Mouse (Mus musculus) cortical plate, adult 2 months (tissue): ENCODE results near the gene Msantd3. TPM values are rescaled to one million over a fixed set of nuclear protein-coding genes. Genes with fewer than 3 reads are reported as not detected.
A peak's percentile ranks its signal among the peaks of the same experiment; 100 is the strongest.

Source experiments
- H3K27ac ChIP-seq: fragments of 200-500 bp; 2 replicates; pipeline ENCODE4 v1.5.1; 2012; ENCODE audit warnings: low read length, control low read depth, inconsistent platforms; ENCODE audit not compliant: insufficient read depth
- H3K4me1 ChIP-seq: fragments of 200-500 bp; 2 replicates; pipeline ENCODE4 v1.6.1; 2011; ENCODE audit warnings: low read length; ENCODE audit not compliant: control insufficient read depth, insufficient read depth
- H3K4me3 ChIP-seq: fragments of 200-500 bp; 2 replicates; pipeline ENCODE4 v1.5.1; 2011; ENCODE audit warnings: mild to moderate bottlenecking, low read length, control low read depth; ENCODE audit not compliant: insufficient read depth
- CTCF ChIP-seq: fragments of 200-500 bp; IDR thresholded peaks from 2 replicates; pipeline ENCODE4 v1.5.1; 2011; ENCODE audit warnings: mild to moderate bottlenecking, control low read depth, low read length; ENCODE audit not compliant: insufficient read depth; ENCODE audit errors: extremely low read depth
- POLR2A ChIP-seq: fragments of 200-500 bp; IDR thresholded peaks from 2 replicates; pipeline ENCODE4 v1.6.1; 2011; ENCODE audit warnings: mild to moderate bottlenecking, low read length, control low read depth; ENCODE audit not compliant: insufficient read depth; ENCODE audit errors: extremely low read depth
- polyA plus RNA-seq: library from polyadenylated mRNA; depleted of rRNA; stranded (reverse); fragments of >200 nt; gene quantifications from 2 replicates; pipeline ENCODE4 v1.2.3, GENCODE M21; 2012; rRNA removed

Gene Msantd3
- polyA plus RNA-seq, 1 experiment, result 23.9 TPM

- H3K4me1 ChIP-seq, result peaks cover 11% of the 10 kb centered on the region; the same call in 1 of the 2 replicates
- peak overlapping the region; percentile 86 for H3K27ac ChIP-seq
- TF ChIP-seq POLR2A (no peak), CTCF (no peak)
- H3K4me3 ChIP-seq, result no peak overlapping the region
Measured at GRCm38 (mm10) chr4:48588576-48588975, 48.8 kb downstream of the Msantd3 start.

- no peak for TF ChIP-seq POLR2A
- no peak for TF ChIP-seq CTCF
- no peak overlapping the region for H3K27ac ChIP-seq
- H3K4me3 ChIP-seq, result no peak overlapping the region
- peaks cover 13% of the 10 kb centered on the region; the same call in 1 of the 2 replicates for H3K4me1 ChIP-seq
Measured at GRCm38 (mm10) chr4:48590862-48591261, 51.1 kb downstream of the Msantd3 start.

- H3K4me3 ChIP-seq, result no peak overlapping the region
- peaks cover 13% of the 10 kb centered on the region; the same call in 1 of the 2 replicates for H3K4me1 ChIP-seq
- peak overlapping the region; percentile 51; the same call in 1 of the 2 replicates for H3K27ac ChIP-seq
- TF ChIP-seq POLR2A (no peak), CTCF (no peak)
Measured at GRCm38 (mm10) chr4:48591390-48591789, 51.7 kb downstream of the Msantd3 start.

- Histone ChIP-seq H3K4me3 (no peak overlapping the region), H3K27ac (peak overlapping the region; percentile 54; the same call in 1 of the 2 replicates), H3K4me1 (peaks cover 13% of the 10 kb centered on the region; the same call in 1 of the 2 replicates)
- TF ChIP-seq POLR2A (no peak), CTCF (no peak)
Measured at GRCm38 (mm10) chr4:48592328-48592727, 52.6 kb downstream of the Msantd3 start.

- TF ChIP-seq CTCF (no peak), POLR2A (no peak)
- no peak overlapping the region for H3K4me3 ChIP-seq
- 0 out of 2 replicates have a peak overlapping the region, but pooled peaks have one; percentile 54 for H3K27ac ChIP-seq
- H3K4me1 ChIP-seq, result peaks cover 14% of the 10 kb centered on the region
Measured at GRCm38 (mm10) chr4:48592844-48593243, 53.1 kb downstream of the Msantd3 start.

- TF ChIP-seq POLR2A (no peak), CTCF (no peak)
- Histone ChIP-seq H3K4me3 (no peak overlapping the region), H3K4me1 (peaks cover 15% of the 10 kb centered on the region), H3K27ac (no peak overlapping the region)
Measured at GRCm38 (mm10) chr4:48596111-48596510, 56.4 kb downstream of the Msantd3 start.

- Histone ChIP-seq H3K4me3 (no peak overlapping the region), H3K27ac (peak overlapping the region; percentile 55; the same call in 1 of the 2 replicates), H3K4me1 (peaks cover 9% of the 10 kb centered on the region)
- TF ChIP-seq CTCF (no peak), POLR2A (no peak)
Measured at GRCm38 (mm10) chr4:48605650-48606049, 65.9 kb downstream of the Msantd3 start.

GRCm38 (mm10) chr4:48609485-48609884, 69.8 kb downstream of the Msantd3 start:
- TF ChIP-seq CTCF (no peak), POLR2A (no peak)
- H3K27ac ChIP-seq, result no peak overlapping the region
- H3K4me3 ChIP-seq, result no peak overlapping the region
- H3K4me1 ChIP-seq, result peaks cover 9% of the 10 kb centered on the region

- no peak for TF ChIP-seq CTCF
- no peak for TF ChIP-seq POLR2A
- Histone ChIP-seq H3K27ac (no peak overlapping the region), H3K4me1 (peaks cover 9% of the 10 kb centered on the region)
Measured at GRCm38 (mm10) chr4:48610251-48610650, 70.5 kb downstream of the Msantd3 start.

More at GRCm38 (mm10) chr4:48610251-48610650, 70.5 kb downstream of the Msantd3 start:
- H3K4me3 ChIP-seq, result no peak overlapping the region

Other genes with a start within 250 kb of the Msantd3 start
- 19.7 TPM in 2 replicates for gene Tex10, start 66.5 kb upstream of the Msantd3 start, polyA plus RNA-seq
- gene Tmeff1, start 45.2 kb downstream of the Msantd3 start, polyA plus RNA-seq, result 99.5 and 106 TPM in 2 replicates
- 0.83 and 0.90 TPM in 2 replicates for gene Cavin4, start 123.6 kb downstream of the Msantd3 start, polyA plus RNA-seq